Mouse (Mus musculus) liver, adult (tissue): ENCODE results near the gene Trp63.

Source experiments
- GATA4 ChIP-seq: IDR thresholded peaks from 2 replicates; pipeline ENCODE4 v1.6.1; 2014; ENCODE audit warnings: mild to moderate bottlenecking, low read length; ENCODE audit not compliant: insufficient replicate concordance

Gene Trp63

DNA sequence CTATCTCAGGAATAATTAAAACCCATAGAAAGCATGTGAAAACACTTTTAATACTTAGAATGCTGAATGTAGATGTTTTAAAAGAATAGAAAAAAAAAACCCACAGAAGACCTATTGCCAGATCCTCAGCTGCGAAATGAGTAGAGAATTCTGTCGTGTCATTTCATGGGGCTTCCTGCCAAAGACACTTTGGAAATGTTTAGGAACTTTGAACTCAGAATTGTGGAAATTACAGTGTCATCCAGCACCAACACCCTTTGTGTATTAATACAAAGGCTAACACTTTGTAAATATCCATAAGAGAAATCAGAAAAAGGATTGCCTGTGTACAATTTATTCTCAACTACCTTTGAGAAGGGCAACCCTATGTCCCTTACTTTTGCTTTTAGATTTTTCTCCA is 216.1 kb downstream of the Trp63 start:
- no peak for TF ChIP-seq GATA4

DNA sequence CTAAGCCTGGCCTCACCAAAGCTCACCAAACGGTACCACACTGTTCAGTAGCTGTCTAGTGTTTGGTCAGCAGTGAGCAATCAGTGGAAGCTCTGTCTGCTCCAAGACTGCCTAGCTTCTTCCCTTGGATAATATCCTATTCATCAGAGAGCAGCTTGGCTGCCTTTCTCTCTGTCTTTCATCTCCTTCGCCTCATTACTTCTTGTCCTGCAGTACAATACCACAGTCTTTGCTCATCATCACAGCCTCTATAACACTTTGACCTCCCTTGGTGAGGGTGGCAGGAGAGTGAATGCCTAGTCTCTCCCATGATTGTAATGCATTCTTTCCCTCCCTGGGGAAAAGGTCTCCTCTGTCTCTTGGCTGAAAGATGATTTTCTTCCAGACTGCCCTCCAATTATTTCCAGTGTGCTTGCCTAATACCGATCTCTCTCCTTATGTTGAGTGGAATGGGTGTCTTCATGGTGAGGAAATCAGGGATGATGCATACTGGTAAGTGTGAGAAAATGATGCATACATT is 216.9 kb downstream of the Trp63 start:
- no peak for TF ChIP-seq GATA4

DNA sequence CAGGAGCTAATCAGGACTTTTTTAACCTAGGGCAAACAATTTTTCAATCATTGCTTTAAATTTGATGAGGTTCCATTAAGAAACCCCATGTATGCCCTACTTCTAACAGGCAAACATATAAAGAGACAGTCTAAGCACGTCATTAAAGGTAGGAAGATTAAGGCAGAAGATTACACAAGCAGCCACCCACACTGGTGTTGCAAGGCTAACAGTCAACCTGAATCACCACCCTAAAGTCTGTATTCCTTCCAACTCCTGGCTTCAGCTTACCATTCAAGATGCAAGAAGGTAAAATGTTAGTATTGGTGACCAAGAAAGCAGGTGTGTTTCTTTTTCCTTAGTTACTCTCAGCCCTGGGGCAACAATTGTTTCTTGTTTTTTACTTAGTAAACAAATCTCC is 228.6 kb downstream of the Trp63 start:
- TF ChIP-seq GATA4, result no peak

DNA sequence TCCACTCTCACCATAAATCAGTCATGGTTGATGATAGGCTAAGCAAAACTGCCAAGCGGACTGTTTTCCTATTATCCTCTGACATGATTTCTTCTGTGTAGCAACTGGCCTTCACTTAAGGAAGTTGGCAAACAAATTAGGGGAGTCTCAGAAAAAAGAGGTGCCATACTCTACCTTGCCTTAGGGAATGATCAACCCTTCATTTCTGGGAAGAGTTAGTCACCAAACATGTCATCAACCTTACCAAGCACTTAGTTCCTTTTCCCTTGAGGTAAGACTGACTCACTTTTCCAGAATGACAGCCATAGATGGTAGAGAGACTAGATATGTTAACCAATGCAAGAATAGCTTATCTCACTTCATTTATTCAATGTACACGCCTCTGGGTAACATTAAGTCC is 250.6 kb downstream of the Trp63 start:
- no peak for TF ChIP-seq GATA4
